Mouse (Mus musculus): ENCODE data around the gene Gpr21. TPM values are rescaled to one million over a fixed set of nuclear protein-coding genes. Genes with fewer than 3 reads are reported as not detected.
A peak's percentile ranks its signal among the peaks of the same experiment; 100 is the strongest.
"Not testable (repeated sequence)": the region's sequence is repeated elsewhere in the genome, so short reads cannot be mapped to it uniquely, and the experiment has no call there.

Gene Gpr21
- total RNA-seq (2021) = 1 to 10 TPM; 1.3 to 1.5 TPM

DNA sequence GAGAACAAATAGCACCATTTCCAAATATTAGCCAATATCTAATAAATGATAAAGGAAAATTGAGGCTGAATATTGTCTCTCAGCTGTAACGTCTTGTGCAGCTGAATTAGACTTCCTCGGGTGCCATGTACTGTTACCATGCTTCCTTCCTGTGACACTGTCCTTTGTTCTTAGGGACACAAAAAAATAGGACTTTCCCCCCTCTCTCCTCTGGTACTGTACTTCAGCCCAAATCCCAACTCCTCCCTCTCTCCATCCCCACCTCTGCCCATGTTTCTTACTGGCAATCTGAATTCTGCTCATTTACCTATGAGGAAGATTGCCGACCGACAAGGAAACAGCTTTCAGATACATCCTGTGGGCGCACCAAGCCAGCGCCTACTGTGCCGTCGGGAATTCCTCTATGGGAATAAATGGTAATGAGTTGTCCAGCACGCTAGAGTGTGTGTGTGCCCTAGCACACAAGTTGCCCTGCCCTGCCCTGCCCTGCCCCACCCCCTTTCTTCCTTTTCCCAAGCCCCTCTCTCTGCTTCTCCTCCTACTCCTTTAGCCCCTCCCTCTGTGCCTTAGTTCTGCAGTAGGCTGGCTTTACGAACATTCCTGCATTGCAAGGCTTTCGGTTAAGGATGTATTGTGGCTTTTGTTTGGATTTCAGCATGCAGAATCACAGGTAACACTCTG is at the start of gene Gpr21:
Gene Gpr21 (plus strand): TSS at position 303 of the 681 bp plus-strand sequence.
- intact Hi-C loops (cut with DNase I) = loop anchor here (5.0 kb wide), 1 partner anchor 256 kb away; no protein-coding TSS in a partner anchor
- DNase-seq = no peak

DNA sequence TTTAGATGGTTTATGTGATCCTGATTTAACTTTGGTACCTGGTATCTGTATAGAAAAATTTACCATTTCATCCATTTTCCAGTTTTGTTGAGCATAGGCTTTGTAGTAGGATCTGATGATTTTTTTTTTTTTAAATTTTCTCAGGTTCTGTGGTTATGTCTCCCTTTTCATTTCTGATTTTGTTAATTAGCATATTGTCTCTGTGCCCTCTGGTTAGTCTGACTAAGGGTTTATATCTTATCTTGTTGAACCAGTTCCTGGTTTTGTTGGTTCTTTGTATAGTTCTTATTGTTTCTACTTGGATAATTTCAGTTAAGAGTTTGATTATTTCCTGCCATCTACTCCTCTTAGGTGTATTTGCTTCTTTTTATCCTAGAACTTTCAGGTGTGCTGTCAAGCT is 36.6 kb upstream of the Gpr21 start:
- no peak for DNase-seq
- intact Hi-C loops (cut with DNase I) = no loop called here

GRCm38 (mm10) chr2:37480039-37480438 is 36.1 kb upstream of the Gpr21 start:
- no peak for DNase-seq
- intact Hi-C loops (cut with DNase I) = loop anchor here (5.0 kb wide), 1 partner anchor 68 kb away; no protein-coding TSS in a partner anchor

DNA sequence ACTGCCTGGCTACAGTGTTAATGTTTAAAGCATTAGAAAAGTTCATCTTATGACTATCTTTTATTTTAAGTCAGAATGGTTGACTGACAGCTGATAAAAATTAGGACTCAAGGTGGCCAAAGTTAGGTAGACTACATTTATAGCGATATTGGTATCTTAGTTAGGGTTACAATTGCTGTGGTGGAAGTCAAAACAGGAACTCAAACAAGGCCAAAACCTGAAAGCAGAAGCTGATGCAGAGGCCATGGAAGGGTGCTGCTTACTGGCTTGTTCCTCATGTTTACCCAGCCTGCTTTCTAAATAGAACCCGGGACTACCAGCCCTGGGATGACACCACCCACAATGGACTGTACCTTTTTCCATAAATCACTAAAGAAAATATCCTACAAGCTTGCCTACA is 32.0 kb upstream of the Gpr21 start:
- no peak for DNase-seq
- intact Hi-C loops (cut with DNase I) = loop anchor here (2.0 to 5.0 kb wide), 2 partner anchors 72 to 103 kb away; no protein-coding TSS in a partner anchor

DNA sequence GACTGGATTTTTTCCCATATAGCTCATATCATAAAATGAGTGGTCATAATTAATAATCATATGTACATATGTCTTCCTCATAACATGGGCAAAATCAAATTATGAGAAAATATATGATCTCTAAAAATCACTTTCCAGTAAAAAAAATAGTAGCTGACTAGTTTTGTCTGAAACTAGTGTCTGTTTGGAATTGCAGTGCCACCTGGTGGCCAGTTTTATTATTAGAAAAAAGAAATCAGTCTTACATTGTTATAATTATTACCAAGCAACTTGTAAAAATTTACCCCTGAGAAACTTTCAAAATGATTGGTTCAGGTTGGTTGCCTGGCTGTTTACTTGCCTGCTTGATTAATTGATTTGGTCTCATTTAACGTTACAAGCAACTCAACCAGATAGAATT is 30.8 kb upstream of the Gpr21 start:
- DNase-seq = peak; percentile 43 to 74
- intact Hi-C loops (cut with DNase I) = loop anchor here (2.0 to 5.0 kb wide), 2 partner anchors 88 to 105 kb away; no protein-coding TSS in a partner anchor

- intact Hi-C loops (cut with DNase I) = loop anchor here (5.0 kb wide), 1 partner anchor 89 kb away; no protein-coding TSS in a partner anchor
- no peak for DNase-seq
These were observed 29.7 kb upstream of the Gpr21 start for GRCm38 (mm10) chr2:37486408-37486807.

DNA sequence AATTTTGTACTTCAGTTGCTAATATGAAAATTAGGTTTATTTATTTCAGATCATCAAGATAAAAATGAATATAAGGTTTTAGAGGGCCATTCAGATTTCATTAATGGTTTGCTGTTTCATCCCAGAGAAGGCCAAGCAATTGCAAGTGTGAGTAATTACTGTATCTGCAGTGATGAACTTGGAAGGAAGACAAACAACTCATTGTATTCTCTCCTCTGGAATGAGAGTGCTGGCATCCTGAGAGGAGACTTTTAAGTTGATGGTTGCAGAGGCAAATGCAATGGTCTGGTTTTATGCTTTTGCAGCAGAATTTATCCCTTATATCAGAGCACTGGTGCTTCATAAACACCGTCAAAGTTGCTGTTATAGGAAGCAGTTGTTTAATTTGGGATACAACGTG is 27.2 kb upstream of the Gpr21 start:
- intact Hi-C loops (cut with DNase I) = loop anchor here (5.0 kb wide), 1 partner anchor 92 kb away; no protein-coding TSS in a partner anchor
- DNase-seq = no peak

- no peak for DNase-seq
- intact Hi-C loops (cut with DNase I) = no loop called here
These were observed 18.8 kb upstream of the Gpr21 start for GRCm38 (mm10) chr2:37497321-37497720.

DNA sequence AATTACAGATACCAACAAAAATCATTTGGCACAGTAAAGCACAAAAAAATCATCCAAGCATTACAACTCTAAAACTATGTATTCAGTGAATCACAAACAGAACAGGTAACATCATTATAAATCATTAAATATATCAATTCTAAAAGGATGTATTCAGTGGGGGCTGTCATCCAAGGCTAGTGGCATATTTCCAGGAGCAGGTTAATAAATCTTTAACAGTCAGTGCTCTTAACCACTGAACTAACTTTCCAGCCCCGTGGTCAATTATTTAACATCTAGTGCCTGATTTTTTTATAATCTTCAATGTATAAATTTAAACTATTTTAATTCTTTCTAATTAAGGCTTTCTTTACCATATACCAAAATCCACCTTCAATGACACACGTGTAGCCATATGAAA is 10.3 kb upstream of the Gpr21 start:
- DNase-seq; intact Hi-C loops (cut with DNase I): not testable (repeated sequence)

DNA sequence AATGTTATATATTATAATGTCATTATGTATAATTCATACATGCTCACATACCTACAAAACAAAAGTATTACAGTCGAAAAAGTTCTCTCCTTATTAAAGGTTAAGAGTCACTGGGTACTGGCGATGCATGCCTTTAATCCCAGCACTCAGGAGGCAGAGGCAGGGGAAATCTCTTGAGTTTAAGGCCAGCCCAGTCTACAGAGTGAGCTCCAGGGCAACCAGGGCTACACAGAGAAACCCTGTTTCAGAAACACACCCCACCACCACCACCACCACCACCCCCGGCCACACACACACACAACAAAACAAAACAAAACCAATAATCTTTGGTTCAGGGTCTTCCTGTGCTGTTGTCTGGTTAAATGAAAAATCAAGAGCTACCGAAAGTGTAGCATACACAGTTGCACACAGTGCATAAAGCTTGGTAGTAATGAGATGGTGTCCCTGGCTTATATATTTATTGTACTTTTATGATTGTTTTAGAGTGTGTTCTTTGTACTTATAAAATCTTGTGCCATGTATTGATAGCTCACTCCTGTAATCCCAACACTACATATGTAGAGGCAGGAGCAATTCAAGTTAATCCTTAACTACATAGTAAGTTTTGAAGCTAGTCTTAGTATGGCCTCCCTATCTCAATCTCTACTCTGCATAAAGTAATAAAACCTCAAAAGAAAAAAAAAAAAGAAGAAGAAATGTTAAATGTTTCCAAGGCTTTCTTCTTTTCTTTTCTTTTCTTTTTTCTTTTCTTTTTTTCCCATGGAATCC is 4.8 kb upstream of the Gpr21 start:
- intact Hi-C loops (cut with DNase I) = no loop called here

GRCm38 (mm10) chr2:37516922-37517462 is 860 bp downstream of the Gpr21 start:
- DNase-seq = peak; percentile 14 to 31
- intact Hi-C loops (cut with DNase I) = loop anchor here (5.0 kb wide), 1 partner anchor 255 kb away; no protein-coding TSS in a partner anchor

More for the DNA sequence above, 4.8 kb upstream of the Gpr21 start:
- DNase-seq = no peak

DNA sequence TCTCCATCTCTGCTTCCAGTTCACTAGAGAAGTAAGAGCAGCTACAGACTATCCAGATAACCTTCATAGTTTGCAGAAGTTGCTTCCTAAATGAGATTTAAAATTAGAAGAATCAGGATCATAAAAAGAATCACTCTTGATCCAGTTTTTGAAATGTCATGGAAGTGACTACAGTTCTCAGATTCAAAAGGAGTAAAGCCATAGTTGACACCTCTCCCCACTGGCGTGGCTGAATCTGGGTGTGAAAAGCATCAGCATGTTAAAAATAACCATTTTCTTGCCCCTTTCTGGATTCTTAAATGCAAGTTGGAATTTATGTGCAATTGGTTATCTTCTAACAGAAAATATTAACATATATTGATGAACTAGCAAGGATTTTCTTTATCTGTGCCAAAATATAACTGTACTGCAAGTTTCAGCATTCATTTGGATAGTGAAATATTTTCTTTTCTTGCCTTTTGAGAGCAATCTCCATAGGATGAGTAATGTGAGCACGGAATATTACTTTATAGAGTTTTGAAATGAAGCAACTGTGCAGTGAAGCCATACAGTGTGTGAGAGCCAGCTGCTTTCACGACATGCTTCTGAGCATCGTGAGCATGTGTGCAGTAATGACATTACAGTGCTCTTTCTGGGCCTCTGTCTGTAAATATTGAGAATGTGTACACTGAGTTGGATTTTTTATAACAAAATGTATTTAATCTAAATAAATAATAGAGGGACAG is 2.6 kb downstream of the Gpr21 start:
- no peak for DNase-seq
- intact Hi-C loops (cut with DNase I) = loop anchor here (5.0 kb wide), 1 partner anchor 254 kb away; no protein-coding TSS in a partner anchor

DNA sequence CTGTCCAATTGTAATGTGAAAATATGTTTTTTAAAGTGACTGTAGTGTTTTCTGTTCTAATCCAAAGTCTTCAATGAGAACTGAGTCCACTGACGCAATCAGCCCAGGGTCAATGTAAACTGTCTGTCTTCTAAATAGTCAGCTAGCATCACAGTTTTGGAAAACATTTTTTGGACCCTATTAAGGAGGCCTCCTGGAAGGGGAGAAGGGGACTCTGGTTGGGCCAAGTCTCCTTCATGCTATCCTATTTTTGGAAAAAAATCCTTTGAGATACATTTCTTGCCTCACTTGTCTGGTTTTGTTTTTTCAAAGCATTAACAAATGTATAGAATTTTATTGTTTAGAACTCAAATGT is 3.1 kb downstream of the Gpr21 start:
- DNase-seq = no peak
- intact Hi-C loops (cut with DNase I) = loop anchor here (5.0 kb wide), 1 partner anchor 253 kb away; no protein-coding TSS in a partner anchor

DNA sequence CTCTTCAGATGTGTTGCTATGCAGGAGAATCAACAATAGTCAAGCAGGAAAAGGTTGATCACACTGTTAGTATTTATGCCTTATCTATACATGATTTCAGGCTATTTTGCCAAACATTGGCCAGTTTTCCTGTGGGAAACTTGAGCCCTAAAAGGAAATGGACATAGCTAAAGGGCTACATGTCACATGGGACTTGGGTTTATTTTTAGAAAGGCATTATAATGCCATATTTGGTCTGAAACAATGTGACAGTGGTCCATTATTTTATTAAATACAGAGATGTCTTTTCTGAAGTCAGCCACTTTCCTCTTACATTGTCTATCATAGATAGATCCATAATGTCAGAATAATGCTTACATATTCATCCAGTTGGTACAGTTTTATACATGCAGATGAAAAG is 11.5 kb downstream of the Gpr21 start:
- peak; percentile 20 to 30 for DNase-seq
- intact Hi-C loops (cut with DNase I) = no loop called here

DNA sequence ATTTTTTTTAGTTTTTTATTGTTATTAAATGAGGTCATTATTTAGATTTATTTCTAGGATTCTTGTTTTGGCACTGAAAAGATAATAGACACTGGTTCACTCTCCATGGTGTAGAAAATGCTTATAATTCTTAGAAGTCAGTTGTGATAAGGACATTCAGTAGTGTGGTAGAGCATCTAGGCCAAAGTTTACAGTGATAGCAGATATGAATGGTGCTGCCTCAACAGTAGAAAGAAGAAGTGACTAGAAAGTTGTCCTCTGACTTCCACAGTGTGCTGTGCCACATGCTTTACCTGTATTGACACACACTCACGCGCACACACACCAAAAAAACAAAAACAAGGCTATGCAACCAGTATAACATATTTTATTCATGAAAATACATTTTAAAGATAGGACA is 13.3 kb downstream of the Gpr21 start:
- DNase-seq = no peak
- intact Hi-C loops (cut with DNase I) = no loop called here

GRCm38 (mm10) chr2:37530766-37531165 is 14.6 kb downstream of the Gpr21 start:
- DNase-seq = no peak
- intact Hi-C loops (cut with DNase I) = no loop called here

GRCm38 (mm10) chr2:37531639-37532038 is 15.5 kb downstream of the Gpr21 start:
- no peak for DNase-seq
- intact Hi-C loops (cut with DNase I) = no loop called here

DNA sequence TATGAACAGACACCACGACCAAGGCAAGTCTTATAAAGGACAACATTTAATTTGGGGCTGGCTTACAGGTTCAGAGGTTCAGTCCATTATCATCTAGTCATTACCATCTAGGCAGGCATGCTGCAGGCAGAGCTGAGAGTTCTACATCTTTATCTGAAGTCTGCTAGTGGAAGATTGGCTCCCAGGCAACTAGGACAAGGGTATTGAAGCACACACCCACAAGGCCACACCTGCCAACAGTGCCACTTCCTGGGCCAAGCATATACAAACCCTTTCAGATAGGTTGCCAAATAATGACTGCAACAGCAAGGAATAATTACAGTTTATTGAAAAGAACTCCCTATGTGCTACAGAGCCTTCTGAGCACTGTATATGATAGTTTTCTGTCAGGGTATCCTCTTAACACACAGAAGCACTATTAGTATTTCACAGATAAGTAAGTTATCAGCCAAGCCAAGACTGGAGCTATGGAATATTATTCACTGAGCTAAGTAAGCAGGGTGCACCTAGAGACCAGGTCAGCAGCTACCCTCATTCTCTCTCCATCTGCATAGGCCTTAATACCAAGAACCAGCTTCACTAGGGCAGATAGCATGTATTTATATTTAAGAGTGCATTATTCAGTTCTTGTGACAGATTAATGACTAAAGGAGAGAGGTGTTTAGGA is 33.3 kb downstream of the Gpr21 start:
- intact Hi-C loops (cut with DNase I) = no loop called here
- peak; percentile 44 to 55 for DNase-seq

DNA sequence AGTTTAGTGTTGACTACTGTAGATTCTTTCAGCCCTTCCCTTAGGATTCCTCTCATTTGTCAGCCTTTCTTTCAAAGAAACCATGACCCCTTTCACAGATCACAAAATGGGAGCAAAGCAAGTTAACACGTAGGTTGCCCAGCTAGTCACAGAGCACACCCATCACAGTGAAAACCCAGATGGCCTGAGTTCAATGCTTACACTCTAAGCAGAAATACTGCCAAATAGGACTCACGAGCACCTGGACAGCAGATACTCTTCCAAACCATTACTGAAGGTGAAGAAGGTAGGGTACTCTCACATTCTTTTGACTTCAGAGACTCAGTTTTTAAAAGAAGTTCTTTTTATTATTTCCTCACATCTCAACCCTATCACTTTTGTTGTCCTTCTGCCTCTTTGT is 40.2 kb downstream of the Gpr21 start:
- intact Hi-C loops (cut with DNase I) = no loop called here
- DNase-seq = no peak

DNA sequence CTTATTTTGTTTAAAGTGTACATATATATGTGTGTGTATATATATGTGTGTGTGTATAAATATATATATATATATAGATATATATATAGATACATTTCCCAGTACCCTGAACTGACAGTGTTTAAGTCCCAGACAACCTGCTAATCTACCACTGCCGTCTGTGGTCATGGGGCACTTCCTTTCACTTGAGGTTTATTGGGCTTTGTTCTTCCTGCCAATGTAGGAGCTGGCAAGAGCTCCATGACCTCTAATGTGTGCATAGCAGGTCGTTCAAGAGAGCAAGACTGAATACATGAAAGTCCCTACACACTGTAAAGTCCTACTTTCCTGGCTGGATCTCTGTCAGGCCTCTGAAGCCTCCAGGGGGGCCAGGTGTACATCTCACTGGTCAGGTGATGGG is 49.4 kb downstream of the Gpr21 start:
- peak; percentile 27 to 33 for DNase-seq
- intact Hi-C loops (cut with DNase I) = loop anchor here (5.0 kb wide), 1 partner anchor 207 kb away; no protein-coding TSS in a partner anchor

All from heart, postnatal 10 days (tissue).